In the genomic region with DNA sequence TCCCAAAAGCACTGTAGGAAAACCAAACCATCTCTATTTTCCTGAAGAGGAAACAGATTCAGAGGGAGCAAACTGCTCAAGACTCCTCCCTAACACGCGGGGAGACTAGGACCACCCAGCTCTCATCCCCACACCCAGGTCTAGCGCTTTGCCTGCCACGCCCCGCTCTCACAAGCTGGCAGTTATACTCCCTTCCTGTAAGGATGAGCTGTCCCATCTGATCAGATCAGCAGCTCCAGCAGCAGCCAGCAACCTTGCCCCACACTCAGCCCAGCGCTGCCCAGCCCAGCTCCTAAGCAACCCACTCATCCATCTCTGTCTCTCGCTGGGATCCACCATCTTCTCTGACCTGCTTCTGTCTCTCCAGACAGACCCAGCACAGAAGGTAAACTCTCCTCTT, we compare ENCODE assay signal across 16 mouse cellular contexts. TPM values are rescaled to one million over a fixed set of nuclear protein-coding genes. Genes with fewer than 3 reads are reported as not detected.
DNase-seq lines count a peak whose midpoint lies in the region; ATAC-seq and TF ChIP-seq lines count a peak whose summit lies in the region.
"Had no signal": no experiment of that assay in that cellular context is flagged by ENCODE, and none has a peak within 500 bp of the region (broad histone marks: within the 10 kb centered on the region; RNA-seq: fewer than 3 reads in every experiment).

No protein-coding gene starts in this region.

- no peaks in the 10 kb centered on the region for H3K9me3 ChIP-seq in forebrain, embryonic 13.5 days (replicated peaks)
- no peaks in the 10 kb centered on the region for H3K9me3 ChIP-seq in forebrain, embryonic 14.5 days (replicated peaks; ENCODE audit: control insufficient read depth, low read length)
- H3K9me3 ChIP-seq in stomach, postnatal 0 days (ENCODE audit: control insufficient read depth, low read length), result no peaks in the 10 kb centered on the region
- H3K9me3 ChIP-seq: heart, embryonic 15.5 days; hindbrain, embryonic 10.5 days had no signal

- no peaks in the 10 kb centered on the region for H3K4me1 ChIP-seq in forebrain, embryonic 13.5 days
- no peaks in the 10 kb centered on the region for H3K4me1 ChIP-seq in forebrain, embryonic 14.5 days (ENCODE audit: control insufficient read depth, insufficient read depth, low read length)
- H3K4me1 ChIP-seq in stomach, postnatal 0 days (replicated peaks; ENCODE audit: control insufficient read depth, insufficient read depth), result no peaks in the 10 kb centered on the region
- H3K4me1 ChIP-seq: hindbrain, embryonic 10.5 days had no signal

- no peak overlapping the region for H3K4me3 ChIP-seq in forebrain, embryonic 13.5 days
- H3K4me3 ChIP-seq in forebrain, embryonic 14.5 days (ENCODE audit: low read depth, low read length), result no peak overlapping the region
- H3K4me3 ChIP-seq in stomach, postnatal 0 days (ENCODE audit: low read depth, low read length), result no peak overlapping the region
- H3K4me3 ChIP-seq: heart, adult 2 months; heart, embryonic 15.5 days; hindbrain, embryonic 10.5 days had no signal

- TF ChIP-seq CTCF in stomach, postnatal 0 days (IDR thresholded peaks at IDR 0.05; ENCODE audit: low read depth), result no peak

- no peak for ATAC-seq in forebrain, embryonic 13.5 days
- no peak for ATAC-seq in forebrain, embryonic 14.5 days
- ATAC-seq in stomach, postnatal 0 days (ENCODE audit: low FRiP score, low TSS enrichment), result 0 out of 2 replicates have a peak, but pooled peaks have one; percentile 18
- ATAC-seq: forebrain, postnatal 0 days had no signal

- no peaks in the 10 kb centered on the region for H3K27me3 ChIP-seq in forebrain, embryonic 13.5 days
- no peaks in the 10 kb centered on the region for H3K27me3 ChIP-seq in forebrain, embryonic 14.5 days (replicated peaks; ENCODE audit: control insufficient read depth, insufficient read depth, low read length)
- H3K27me3 ChIP-seq in stomach, postnatal 0 days (ENCODE audit: control insufficient read depth, insufficient read depth, low read length), result no peaks in the 10 kb centered on the region
- H3K27me3 ChIP-seq: heart, embryonic 15.5 days had no signal

- no peaks in the 10 kb centered on the region for H3K36me3 ChIP-seq in forebrain, embryonic 13.5 days (ENCODE audit: poor library complexity, severe bottlenecking)
- H3K36me3 ChIP-seq in forebrain, embryonic 14.5 days (ENCODE audit: control insufficient read depth, insufficient read depth, low read length), result no peaks in the 10 kb centered on the region
- no peaks in the 10 kb centered on the region for H3K36me3 ChIP-seq in stomach, postnatal 0 days (ENCODE audit: control insufficient read depth, insufficient read depth, low read length)
- H3K36me3 ChIP-seq: heart, embryonic 15.5 days; hindbrain, embryonic 10.5 days had no signal

- 81% methylated on average over 7 of the region's 7 CpGs for WGBS in forebrain, embryonic 13.5 days
- 85% methylated on average over 7 of the region's 7 CpGs for WGBS in forebrain, embryonic 14.5 days
- WGBS in stomach, postnatal 0 days, result 44% methylated on average over 7 of the region's 7 CpGs

- DNase-seq in forebrain, embryonic 14.5 days (ENCODE audit: low spot score), result no peak
- peak; percentile 39 for DNase-seq in left cerebral cortex, postnatal 4 days
- no peak for DNase-seq in left cerebral cortex, adult 18-20 months (ENCODE audit: low spot score in 2 of 2)
- DNase-seq in ES-CJ7 (ENCODE audit: low read depth, low spot score), result peak; percentile 58
- DNase-seq in stomach, postnatal 0 days (ENCODE audit: low spot score), result no peak
- no peak for DNase-seq in thymus, postnatal 14 days
- DNase-seq: adrenal gland, adult 8-10 months; adrenal gland, postnatal 36 days; cerebellum, adult 2 months; forebrain, postnatal 0 days; gastrocnemius, postnatal 14 days; heart, adult 2 months had no signal

- H3K27ac ChIP-seq in forebrain, embryonic 13.5 days, result no peak overlapping the region
- no peak overlapping the region for H3K27ac ChIP-seq in forebrain, embryonic 14.5 days (ENCODE audit: low read depth, low read length)
- no peak overlapping the region for H3K27ac ChIP-seq in stomach, postnatal 0 days (replicated peaks)
- H3K27ac ChIP-seq: heart, adult 2 months; heart, embryonic 15.5 days; hindbrain, embryonic 10.5 days had no signal

- no peak overlapping the region for H3K4me2 ChIP-seq in forebrain, embryonic 13.5 days
- no peak overlapping the region for H3K4me2 ChIP-seq in forebrain, embryonic 14.5 days (ENCODE audit: low read length)
- no peak overlapping the region for H3K4me2 ChIP-seq in stomach, postnatal 0 days (replicated peaks; ENCODE audit: low read depth)
- H3K4me2 ChIP-seq: heart, embryonic 11.5 days; heart, embryonic 15.5 days had no signal

- intact Hi-C loops in left cerebral cortex, postnatal 4 days (cut with DNase I), result no loop called here

- no peak for TF ChIP-seq EP300 in stomach, postnatal 0 days (optimal IDR thresholded peaks at IDR 0.05)

- H3K9ac ChIP-seq in forebrain, embryonic 13.5 days, result 0 out of 2 replicates have a peak overlapping the region, but pooled peaks have one; percentile 37
- H3K9ac ChIP-seq in forebrain, embryonic 14.5 days (ENCODE audit: low read length), result no peak overlapping the region
- no peak overlapping the region for H3K9ac ChIP-seq in stomach, postnatal 0 days (ENCODE audit: low read length)
- H3K9ac ChIP-seq: forebrain, postnatal 0 days; heart, embryonic 15.5 days had no signal

RNA-seq across cellular contexts. Expression of a gene that starts 29.5 kb away (rescaled TPM):
- polyA plus RNA-seq in forebrain, embryonic 13.5 days (2015; fragmentation: Nextera tagmentation; extraction: Ambion mirVana), result 11.3 and 13.5 TPM in 2 replicates
- polyA plus RNA-seq in forebrain, embryonic 14.5 days (2014; fragmentation: Nextera tagmentation; extraction: Ambion mirVana), result 10.6 and 11.7 TPM in 2 replicates
- total RNA-seq in left cerebral cortex, postnatal 4 days (2021), result 10 to 100 TPM; 17.8 to 20.0 TPM
- total RNA-seq in left cerebral cortex, adult 18-20 months (2021), result 10 to 100 TPM; 45.4 to 47.6 TPM
- 10.8 and 12.3 TPM in 2 replicates for polyA plus RNA-seq in stomach, postnatal 0 days (2015; fragmentation: Nextera tagmentation; extraction: Ambion mirVana)

RNA-seq across cellular contexts. Expression of a gene that starts 49.4 kb away (rescaled TPM):
- 6.7 and 7.6 TPM in 2 replicates for polyA plus RNA-seq in forebrain, embryonic 13.5 days (2015; fragmentation: Nextera tagmentation; extraction: Ambion mirVana)
- 9.3 and 10.5 TPM in 2 replicates for polyA plus RNA-seq in forebrain, embryonic 14.5 days (2014; fragmentation: Nextera tagmentation; extraction: Ambion mirVana)
- total RNA-seq in left cerebral cortex, postnatal 4 days (2021), result 10 to 100 TPM; 37.5 to 38.4 TPM
- total RNA-seq in left cerebral cortex, adult 18-20 months (2021), result 10 to 100 TPM; 17.8 to 19.1 TPM
- 2.6 and 3.5 TPM in 2 replicates for polyA plus RNA-seq in stomach, postnatal 0 days (2015; fragmentation: Nextera tagmentation; extraction: Ambion mirVana)

RNA-seq across cellular contexts. Expression of a gene that starts 59.0 kb away (rescaled TPM):
- polyA plus RNA-seq in forebrain, embryonic 13.5 days (2015; fragmentation: Nextera tagmentation; extraction: Ambion mirVana), result 155 and 166 TPM in 2 replicates
- polyA plus RNA-seq in forebrain, embryonic 14.5 days (2014; fragmentation: Nextera tagmentation; extraction: Ambion mirVana), result 89.2 and 93.6 TPM in 2 replicates
- total RNA-seq in left cerebral cortex, postnatal 4 days (2021), result 10 to 100 TPM; 33.5 to 33.8 TPM
- total RNA-seq in left cerebral cortex, adult 18-20 months (2021), result 10 to 100 TPM; 24.3 to 27.2 TPM
- 137 and 138 TPM in 2 replicates for polyA plus RNA-seq in stomach, postnatal 0 days (2015; fragmentation: Nextera tagmentation; extraction: Ambion mirVana)

Comparison
In these comparisons a context has a peak if more than half of its experiments do, and no peak if none do; other contexts are left out.
1. DNase-seq: peak in left cerebral cortex, postnatal 4 days (single experiment) and ES-CJ7 (single experiment); none in forebrain, embryonic 14.5 days (single experiment), left cerebral cortex, adult 18-20 months (0 of 2), stomach, postnatal 0 days (single experiment) and thymus, postnatal 14 days (single experiment).